8 mouse cellular contexts compared by ENCODE assay signal in genomic region chr17:74489024-74489900, GRCm38 (mm10). TPM values are rescaled to one million over a fixed set of nuclear protein-coding genes. Genes with fewer than 3 reads are reported as not detected.
DNase-seq lines count a peak whose midpoint lies in the region; ATAC-seq lines count a peak whose summit lies in the region.

TSS of gene Yipf4 (plus strand) at chr17:74489493.

- H3K27ac ChIP-seq in heart, embryonic 14.5 days (replicated peaks in 1 of 2; ENCODE audit: control insufficient read depth in 1 of 2, insufficient read depth in 1 of 2, low read depth in 2 of 2, low read length in 2 of 2): peak within 1 kb of the TSS; percentile 92
- peak within 1 kb of the TSS; percentile 97 for H3K27ac ChIP-seq in liver, embryonic 13.5 days
- peak within 1 kb of the TSS; percentile 90 for H3K27ac ChIP-seq in stomach, embryonic 16.5 days (ENCODE audit: low read length)

- H3K4me1 ChIP-seq in heart, embryonic 14.5 days (ENCODE audit: control insufficient read depth in 2 of 2, insufficient read depth in 2 of 2, low read length in 2 of 2): peaks cover 0 to 12% of the 10 kb centered on the region in 2 experiments; a peak in 1 of 4 replicates
- H3K4me1 ChIP-seq in liver, embryonic 13.5 days (replicated peaks): peaks cover 24% of the 10 kb centered on the region
- H3K4me1 ChIP-seq in stomach, embryonic 16.5 days (ENCODE audit: control insufficient read depth, insufficient read depth, low read length): peaks cover 3% of the 10 kb centered on the region; the same call in 1 of the 2 replicates

- peak within 1 kb of the TSS; percentile 96 to 98 for H3K4me3 ChIP-seq in heart, embryonic 14.5 days (ENCODE audit: control insufficient read depth in 1 of 2, insufficient read depth in 1 of 2, low read depth in 1 of 2, low read length in 2 of 2)
- H3K4me3 ChIP-seq in liver, embryonic 13.5 days (replicated peaks): peak within 1 kb of the TSS; percentile 95
- peak within 1 kb of the TSS; percentile 97 for H3K4me3 ChIP-seq in stomach, embryonic 16.5 days (replicated peaks; ENCODE audit: low read length)

- no peaks in the 10 kb centered on the region for H3K9me3 ChIP-seq in heart, embryonic 14.5 days (ENCODE audit: control insufficient read depth, low read length)
- no peaks in the 10 kb centered on the region for H3K9me3 ChIP-seq in liver, embryonic 13.5 days (replicated peaks)
- H3K9me3 ChIP-seq in stomach, embryonic 16.5 days (replicated peaks; ENCODE audit: control insufficient read depth, low read length): no peaks in the 10 kb centered on the region

- ATAC-seq in CD4-positive, CD25-positive, alpha-beta regulatory T cell, adult 4 months: peak; percentile 100
- ATAC-seq in heart, embryonic 14.5 days (ENCODE audit: insufficient number of reproducible peaks, insufficient read depth, low FRiP score, low read depth): peak; percentile 99
- peak; percentile 97 for ATAC-seq in liver, embryonic 13.5 days (ENCODE audit: low read depth)
- peak; percentile 100 for ATAC-seq in stomach, embryonic 16.5 days (ENCODE audit: insufficient read depth, low FRiP score)

- no peaks in the 10 kb centered on the region; the same call in 1 of the 2 replicates for H3K27me3 ChIP-seq in heart, embryonic 14.5 days (ENCODE audit: control insufficient read depth, insufficient read depth, low read length)
- H3K27me3 ChIP-seq in liver, embryonic 13.5 days: 0 out of 2 replicates have a peak, but pooled peaks cover 3% of the 10 kb centered on the region
- H3K27me3 ChIP-seq in stomach, embryonic 16.5 days (ENCODE audit: control insufficient read depth, insufficient read depth, low read length): no peaks in the 10 kb centered on the region

- 5% methylated on average over 58 of the region's 58 CpGs for WGBS in heart, embryonic 14.5 days
- WGBS in liver, embryonic 13.5 days (ENCODE audit: insufficient replicate concordance): 4% methylated on average over 52 of the region's 58 CpGs
- WGBS in stomach, embryonic 16.5 days: 4% methylated on average over 58 of the region's 58 CpGs

- H3K4me2 ChIP-seq in heart, embryonic 14.5 days (ENCODE audit: low read length): peak within 1 kb of the TSS; percentile 70
- H3K4me2 ChIP-seq in liver, embryonic 13.5 days: peak within 1 kb of the TSS; percentile 75
- peak within 1 kb of the TSS; percentile 60 for H3K4me2 ChIP-seq in stomach, embryonic 16.5 days (ENCODE audit: low read depth, low read length)

- DNase-seq in c-Kit-negative CD71-positive TER-119-positive erythroid progenitor cells, embryonic 14.5 days (ENCODE audit: low read depth, low spot score): peak; percentile 97
- peak; percentile 92 for DNase-seq in fibroblast of lung, adult 2 months (ENCODE audit: low read depth)
- peak; percentile 98 for DNase-seq in kidney, postnatal 14 days
- DNase-seq in liver, embryonic 13.5 days: peak; percentile 92
- peak; percentile 93 for DNase-seq in neural tube, embryonic 10.5 days (ENCODE audit: extremely low spot score, low spot score)

- peaks cover 27% of the 10 kb centered on the region for H3K36me3 ChIP-seq in heart, embryonic 14.5 days (ENCODE audit: control insufficient read depth, insufficient read depth, low read length)
- H3K36me3 ChIP-seq in liver, embryonic 13.5 days: peaks cover 22% of the 10 kb centered on the region
- H3K36me3 ChIP-seq in stomach, embryonic 16.5 days (ENCODE audit: control insufficient read depth, insufficient read depth, low read length): peaks cover 8% of the 10 kb centered on the region

- H3K9ac ChIP-seq in heart, embryonic 14.5 days (ENCODE audit: low read length): peak within 1 kb of the TSS; percentile 94
- peak within 1 kb of the TSS; percentile 97 for H3K9ac ChIP-seq in liver, embryonic 13.5 days
- H3K9ac ChIP-seq in stomach, embryonic 16.5 days (ENCODE audit: low read length): peak within 1 kb of the TSS; percentile 96

RNA-seq across cellular contexts. Expression of gene Yipf4, which starts in this region (rescaled TPM):
- 10 to 100 TPM in 1 of 2 experiments, 1 to 10 TPM in 1; 8.2 to 19.9 TPM for polyA plus RNA-seq in CD4-positive, CD25-positive, alpha-beta regulatory T cell, adult 4 months (2017; shearing (Covaris generic))
- 65.0 and 70.1 TPM in 2 replicates for polyA plus RNA-seq in heart, embryonic 14.5 days (2014; fragmentation: Nextera tagmentation; extraction: Ambion mirVana)
- 62.4 and 77.0 TPM in 2 replicates for polyA plus RNA-seq in liver, embryonic 13.5 days (2015; fragmentation: Nextera tagmentation; extraction: Ambion mirVana)
- polyA plus RNA-seq in stomach, embryonic 16.5 days (2015; fragmentation: Nextera tagmentation; extraction: Ambion mirVana): 57.0 and 62.3 TPM in 2 replicates

Comparison
In these comparisons a context has a peak if more than half of its experiments do, and no peak if none do; other contexts are left out.
1. Peak in every context shown above with its lines: DNase-seq, ATAC-seq, H3K4me3 ChIP-seq and H3K27ac ChIP-seq.